Mouse (Mus musculus) heart, adult 11 months (tissue): ENCODE measurements around the gene Ptges3.

Experiments
- DNase-seq: peaks from one replicate; pipeline ENCODE4 v3.0.0; 2022

Ptges3 gene

GRCm38 (mm10) chr10:128093496-128094294 is 34.9 kb downstream of the Ptges3 start:
- peak; percentile 96 for DNase-seq

DNA sequence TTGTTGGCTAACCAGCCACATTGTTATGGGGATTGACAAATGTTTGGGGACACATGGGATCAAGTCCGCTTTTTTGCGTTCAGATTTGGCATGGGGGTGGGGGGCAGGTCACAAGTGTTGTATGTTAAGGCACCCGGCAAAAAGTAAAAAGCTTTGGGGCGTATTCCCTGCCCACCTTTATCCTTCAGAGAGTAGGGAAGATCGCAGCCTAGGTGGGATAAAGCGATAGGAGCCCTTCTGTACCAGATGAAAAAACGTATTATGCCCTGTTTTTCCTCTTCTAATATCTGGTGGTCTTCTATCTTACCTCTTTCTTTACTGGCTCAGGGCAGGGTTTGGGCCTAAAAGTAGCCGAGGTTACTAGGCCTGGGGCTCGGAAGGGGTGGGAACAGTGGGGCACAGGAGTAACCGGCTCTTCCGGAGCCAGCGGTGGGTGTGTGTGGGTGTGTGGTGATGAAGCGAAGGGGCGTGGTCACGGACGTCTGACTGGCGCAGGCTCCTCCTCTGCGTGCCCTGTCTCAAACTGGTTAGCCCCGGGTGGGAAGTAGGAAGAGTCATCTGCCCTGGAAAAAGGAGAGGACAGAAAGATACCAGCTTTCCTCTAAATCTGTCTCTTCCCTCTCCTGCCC is 35.7 kb downstream of the Ptges3 start:
- DNase-seq, result peak; percentile 99

- no peak for DNase-seq
These were observed 36.4 kb downstream of the Ptges3 start for GRCm38 (mm10) chr10:128095003-128095636.

DNA sequence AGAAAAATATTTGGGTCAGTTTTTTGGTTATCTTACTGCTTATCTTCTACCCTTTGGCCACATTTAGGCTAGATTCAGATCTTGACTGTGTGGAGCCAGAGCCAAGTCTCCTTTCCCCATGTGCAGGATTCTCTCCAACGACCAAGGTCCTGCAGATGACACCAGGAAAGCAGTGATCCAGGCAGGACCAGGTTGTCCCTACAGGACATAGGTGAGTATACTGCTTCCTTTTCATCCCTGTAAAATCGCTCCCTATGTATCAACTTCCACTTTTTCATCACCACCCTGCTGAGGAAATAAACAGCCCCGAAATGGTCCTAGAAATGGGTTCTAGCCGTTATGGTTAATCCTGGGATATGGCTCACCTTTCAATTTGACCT is 37.5 kb downstream of the Ptges3 start:
- no peak for DNase-seq

GRCm38 (mm10) chr10:128096693-128097586 is 38.2 kb downstream of the Ptges3 start:
- peak; percentile 98 for DNase-seq

DNA sequence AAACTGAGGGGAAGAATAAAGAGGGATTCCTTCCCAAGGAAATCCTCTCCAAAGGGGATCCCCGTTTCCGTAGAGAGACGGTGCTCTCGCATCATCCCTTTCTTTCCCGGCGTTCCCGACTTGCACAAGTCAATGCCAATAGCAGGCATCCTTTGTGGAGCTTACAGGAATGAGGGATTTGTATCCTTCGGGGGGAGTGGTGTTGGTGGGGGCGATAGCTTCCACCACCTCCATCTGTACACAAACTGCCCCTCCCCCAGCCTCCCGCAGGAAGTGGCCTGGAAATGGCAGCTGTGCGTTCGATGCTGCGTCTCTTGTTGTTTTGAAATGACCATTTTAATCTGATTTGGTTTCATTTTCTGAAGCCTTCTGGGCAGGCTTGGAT is 38.8 kb downstream of the Ptges3 start:
- peak; percentile 97 for DNase-seq

- no peak for DNase-seq
These were observed 51.5 kb downstream of the Ptges3 start for GRCm38 (mm10) chr10:128110103-128110761.

GRCm38 (mm10) chr10:128111227-128111626 is 52.5 kb downstream of the Ptges3 start:
- no peak for DNase-seq

- DNase-seq, result peak; percentile 88
These were observed 65.1 kb downstream of the Ptges3 start for GRCm38 (mm10) chr10:128123833-128124232.

DNA sequence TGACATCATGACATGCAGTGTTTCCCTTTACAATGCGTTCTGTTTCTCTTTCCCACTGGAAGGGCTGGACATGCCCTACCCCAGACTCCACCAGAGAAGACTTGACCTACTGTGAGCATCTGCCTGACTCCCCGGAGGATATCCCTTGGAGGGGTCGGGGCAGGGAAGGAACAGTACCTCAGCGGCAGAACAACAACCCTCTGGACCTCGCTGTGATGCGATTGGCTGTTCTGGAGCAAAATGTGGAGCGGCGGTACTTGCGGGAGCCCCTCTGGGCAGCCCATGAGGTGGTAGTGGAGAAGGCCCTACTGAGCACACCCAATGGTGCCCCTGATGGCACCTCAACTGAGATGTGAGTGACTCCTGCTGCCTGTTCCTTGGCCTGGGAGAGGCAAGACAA is 66.1 kb downstream of the Ptges3 start:
- DNase-seq, result peak; percentile 90

- peak; percentile 89 for DNase-seq
These were observed 67.2 kb downstream of the Ptges3 start for GRCm38 (mm10) chr10:128125951-128126350.
